Mouse (Mus musculus): ENCODE measurements at regions not wholly inside any gene's neighbourhood (a gene's known extent, or its start where the extent isn't known, plus 50 kb on each side); places are given as distances from the start of the nearest gene placed in this dataset.

DNA sequence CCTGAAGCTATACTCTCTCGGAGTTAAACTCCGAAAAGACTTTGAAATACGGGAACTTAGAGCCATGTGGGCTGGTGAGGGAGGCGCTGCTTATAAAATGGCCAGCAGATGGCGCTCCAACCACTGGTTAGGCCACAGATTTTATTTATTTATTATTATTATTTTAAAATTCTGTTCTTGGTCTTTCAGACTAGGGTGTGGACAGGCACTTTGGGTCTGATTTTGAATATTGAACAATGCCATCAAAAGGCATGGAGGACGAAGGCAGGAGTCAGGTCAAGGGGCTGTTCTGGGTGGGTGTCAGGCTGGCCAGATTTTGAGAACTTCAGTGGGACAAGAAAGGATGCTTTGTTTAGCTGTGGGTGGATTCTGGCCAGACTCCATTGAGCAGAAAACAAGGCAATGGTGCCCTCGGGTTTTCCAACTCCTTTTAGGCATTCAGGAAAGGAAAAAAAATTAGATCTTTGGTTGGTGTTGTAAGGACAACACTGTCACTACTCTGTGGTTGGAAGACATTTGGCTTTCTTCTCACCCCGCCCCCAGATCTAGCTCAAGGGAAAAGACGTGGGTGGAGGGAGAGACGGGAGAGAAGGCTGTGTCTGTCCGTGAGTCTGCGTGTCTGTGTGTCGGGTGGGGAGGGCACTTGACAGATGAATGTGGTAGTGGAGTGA, 319.5 kb downstream of the Med13l start:
- peak in 1 of 2 experiments; percentile 41 for DNase-seq (ENCODE audit: low spot score in 2 of 2)

DNA sequence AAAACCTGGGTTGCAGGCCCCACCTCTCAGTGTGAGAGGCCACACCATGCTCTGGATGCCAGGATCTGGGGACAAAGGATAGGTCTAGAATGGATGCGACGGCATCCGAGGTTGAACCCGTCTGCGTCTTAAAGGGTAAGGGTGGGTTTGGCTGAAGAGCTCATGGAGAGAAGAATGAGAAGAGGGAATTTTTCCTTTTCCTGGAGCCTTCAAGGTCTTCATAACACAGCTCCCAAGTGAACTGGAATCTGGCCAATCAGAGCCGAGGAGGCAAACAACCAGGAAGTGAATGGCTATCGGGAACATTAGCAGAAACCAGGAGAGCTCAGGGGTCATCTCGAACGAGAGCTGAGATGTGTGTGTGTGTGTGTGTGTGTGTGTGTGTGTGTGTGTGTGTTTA, 320.1 kb downstream of the Med13l start:
- DNase-seq (ENCODE audit: low spot score in 2 of 2): no peak

DNA sequence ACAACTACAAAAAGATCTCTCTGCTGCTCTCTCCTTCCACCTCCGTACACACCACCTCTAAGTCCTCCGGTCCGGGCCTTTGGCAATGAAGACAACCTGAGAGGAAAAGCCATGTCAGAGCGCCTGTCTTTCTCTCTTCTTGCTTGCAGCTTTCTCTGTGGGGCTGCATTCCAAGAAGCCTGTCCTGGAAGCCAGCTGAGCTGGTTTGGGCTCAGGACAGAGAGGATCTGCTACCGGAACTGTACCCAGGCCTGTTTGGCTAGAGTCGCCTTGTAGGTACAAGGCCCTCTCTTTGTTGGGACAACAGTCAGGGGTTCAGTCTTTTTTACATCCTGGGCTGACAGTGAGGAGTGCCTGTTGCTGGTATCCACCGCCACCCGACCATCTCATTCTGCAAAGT, 321.4 kb downstream of the Med13l start:
- DNase-seq (ENCODE audit: low spot score in 2 of 2): no peak

DNA sequence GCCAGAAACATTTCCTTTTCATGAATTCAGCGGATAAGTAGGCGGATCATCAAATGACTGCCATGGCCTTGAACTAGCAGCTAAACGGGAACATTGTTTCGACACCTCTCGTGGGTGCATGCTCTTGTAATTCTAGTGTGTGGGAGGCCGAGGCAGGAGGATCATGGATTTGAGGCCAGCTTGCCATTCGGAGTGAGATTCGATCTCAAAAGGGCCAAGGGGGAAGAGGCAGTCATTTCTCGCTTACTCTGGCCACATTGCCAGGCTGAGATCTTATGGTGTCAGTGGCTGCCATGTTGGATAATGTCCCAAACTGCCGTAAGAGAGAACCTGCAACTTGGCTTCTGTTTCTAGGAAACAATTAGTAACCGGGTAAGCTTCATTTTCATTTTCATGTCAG, 327.7 kb downstream of the Med13l start:
- DNase-seq (ENCODE audit: low spot score in 2 of 2): no peak

DNA sequence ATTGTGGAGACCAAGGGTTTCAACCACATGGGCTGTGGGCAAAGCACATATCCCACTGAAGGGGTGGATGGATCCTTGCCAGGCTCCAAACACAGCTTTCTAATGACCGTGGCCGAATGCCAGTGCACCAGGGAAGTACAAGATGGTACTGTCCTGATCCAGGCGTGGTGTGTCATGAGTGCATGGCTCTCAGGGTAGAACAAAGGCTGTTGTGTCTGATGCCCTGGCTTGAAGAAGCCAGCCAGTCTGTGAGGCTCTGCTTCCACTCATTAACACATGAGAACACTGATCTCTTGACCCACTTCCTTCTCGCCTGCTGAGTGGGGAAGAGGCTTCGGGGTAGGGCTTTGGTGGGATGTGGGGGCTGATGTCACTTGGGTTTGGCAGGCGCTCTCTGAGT, 330.7 kb downstream of the Med13l start:
- DNase-seq (ENCODE audit: low spot score in 2 of 2): no peak

DNA sequence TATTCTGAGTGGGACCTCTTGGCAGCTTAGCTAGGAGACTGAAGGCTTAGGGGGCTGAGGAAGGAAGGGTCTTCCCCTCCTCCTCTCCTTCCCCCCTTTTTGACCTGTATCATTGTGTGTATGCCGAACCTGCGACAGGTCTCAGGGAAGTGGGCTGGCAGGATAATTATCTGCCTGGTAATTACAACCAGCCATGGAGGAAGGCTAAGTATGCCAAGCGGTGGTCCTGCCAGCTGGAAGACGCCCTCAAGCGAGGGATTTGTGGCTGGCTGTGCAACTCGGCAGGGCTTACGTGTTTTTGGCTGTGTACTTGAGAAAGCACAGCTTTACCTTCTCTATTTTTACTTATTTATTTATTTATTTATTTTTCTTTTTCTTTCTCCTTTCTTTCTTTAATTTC, 347.7 kb downstream of the Med13l start:
- no peak for DNase-seq (ENCODE audit: low spot score in 2 of 2)

DNA sequence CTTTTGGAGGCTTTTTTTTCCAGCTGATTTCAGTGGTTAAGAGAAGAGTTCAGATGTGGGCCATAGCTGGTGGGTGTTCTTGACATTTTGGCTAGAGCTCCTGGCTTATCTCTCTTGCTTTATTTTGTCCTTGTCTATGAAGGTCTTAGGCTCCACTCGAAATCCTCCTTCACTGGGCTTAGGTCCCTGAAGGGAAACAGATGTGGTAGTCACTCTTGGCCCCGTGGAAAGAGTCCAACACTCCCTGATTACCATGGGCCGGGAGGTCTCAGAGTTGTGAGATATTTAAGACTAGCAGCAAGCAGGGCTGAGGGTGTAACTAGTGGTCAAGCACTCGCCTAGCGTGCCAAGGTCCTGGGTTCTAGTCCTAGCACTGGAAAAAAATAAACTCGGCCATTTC, 349.3 kb downstream of the Med13l start:
- no peak for DNase-seq (ENCODE audit: low spot score in 2 of 2)

DNA sequence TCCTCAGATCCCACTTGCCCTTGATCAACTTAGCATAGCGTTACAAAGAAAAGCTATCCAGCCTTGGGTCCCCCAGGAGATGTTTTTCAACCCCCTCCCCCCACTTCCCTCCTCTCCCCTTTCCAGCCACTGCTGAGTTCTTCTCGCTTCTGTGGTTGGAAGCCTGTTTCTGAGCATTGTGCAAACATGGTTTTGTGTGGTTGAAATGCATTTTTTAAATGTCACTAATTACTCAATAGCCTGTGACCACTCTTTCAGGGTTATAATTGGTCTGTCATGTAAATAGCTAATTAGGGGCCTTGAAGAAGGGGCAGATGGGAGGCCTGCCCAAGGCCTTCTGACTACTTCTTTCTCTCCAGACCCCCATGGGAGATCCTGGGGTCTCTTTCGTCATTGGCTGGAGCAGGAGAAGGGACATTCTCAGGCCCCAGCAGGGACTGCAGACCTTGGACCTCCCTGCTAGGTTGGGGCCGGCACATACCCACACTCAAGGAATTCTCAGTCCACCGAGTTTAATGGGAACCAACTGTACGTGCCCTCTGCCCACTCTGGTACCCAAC, 353.8 kb downstream of the Med13l start:
- no peak for DNase-seq (ENCODE audit: low spot score in 2 of 2)

DNA sequence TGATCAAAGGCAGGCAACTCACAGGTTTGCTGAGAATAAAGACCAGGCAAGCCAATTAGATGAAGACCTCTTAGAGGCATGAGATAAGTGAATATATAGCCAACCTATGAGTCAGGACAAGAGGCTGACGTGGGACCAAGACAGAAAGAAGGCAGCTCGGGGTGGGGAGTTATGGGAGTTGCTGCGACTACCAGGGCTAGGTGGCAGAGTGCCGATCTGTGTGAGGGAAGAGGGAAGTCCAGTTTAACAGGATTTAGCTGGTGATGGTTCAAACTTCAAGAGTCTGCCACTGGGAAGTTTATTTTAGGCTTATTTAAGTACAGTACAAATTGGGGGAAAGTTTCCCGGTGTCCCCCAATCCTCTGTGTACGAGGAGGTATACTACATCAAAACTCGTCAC, 362.9 kb downstream of the Med13l start:
- no peak for DNase-seq (ENCODE audit: low spot score in 2 of 2)

DNA sequence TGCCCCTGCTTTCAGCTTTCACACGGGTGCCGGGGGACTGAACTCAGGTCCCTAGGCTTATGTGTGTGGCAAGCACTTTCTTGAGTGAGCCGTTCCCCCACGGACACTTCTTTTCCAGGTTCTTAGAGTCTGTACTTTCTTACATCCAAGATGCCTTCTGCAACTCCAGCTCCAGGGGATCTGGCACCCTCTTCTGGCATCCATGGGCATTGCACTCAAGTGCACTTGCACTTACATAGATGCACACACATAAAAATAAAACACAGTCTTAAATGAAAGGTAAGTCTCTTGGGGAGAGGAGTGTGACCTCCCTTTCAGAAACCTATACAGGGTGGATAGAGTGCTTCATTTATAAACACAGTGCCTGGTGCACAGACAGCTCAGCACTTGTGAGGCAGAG, 368.6 kb downstream of the Med13l start:
- DNase-seq (ENCODE audit: low spot score in 2 of 2): no peak

DNA sequence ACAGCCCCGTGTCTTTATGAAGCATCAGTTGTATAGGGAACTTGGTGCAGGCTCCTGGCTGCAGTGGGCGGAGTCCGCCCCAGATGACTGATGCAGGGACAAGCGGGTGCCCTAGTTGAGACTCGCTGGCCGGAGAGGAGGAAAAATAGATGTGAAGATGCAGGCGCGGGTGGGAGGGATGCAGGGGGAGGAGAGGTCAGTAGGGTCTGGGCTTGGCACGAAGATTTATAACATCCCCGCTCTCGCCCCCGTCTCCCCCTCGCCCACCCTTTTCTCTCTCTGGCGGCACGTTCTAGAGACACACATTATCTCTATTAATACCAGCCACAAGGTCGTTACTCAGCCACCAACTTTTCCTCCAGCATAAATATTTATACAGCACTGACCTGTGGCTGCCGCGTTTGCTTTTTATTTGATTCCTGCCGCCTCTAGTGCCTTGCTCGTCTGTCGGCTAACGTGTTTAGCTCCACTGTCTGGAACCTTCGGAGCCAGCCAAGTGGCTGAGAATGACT, 369.6 kb downstream of the Med13l start:
- DNase-seq (ENCODE audit: low spot score in 2 of 2): no peak

DNA sequence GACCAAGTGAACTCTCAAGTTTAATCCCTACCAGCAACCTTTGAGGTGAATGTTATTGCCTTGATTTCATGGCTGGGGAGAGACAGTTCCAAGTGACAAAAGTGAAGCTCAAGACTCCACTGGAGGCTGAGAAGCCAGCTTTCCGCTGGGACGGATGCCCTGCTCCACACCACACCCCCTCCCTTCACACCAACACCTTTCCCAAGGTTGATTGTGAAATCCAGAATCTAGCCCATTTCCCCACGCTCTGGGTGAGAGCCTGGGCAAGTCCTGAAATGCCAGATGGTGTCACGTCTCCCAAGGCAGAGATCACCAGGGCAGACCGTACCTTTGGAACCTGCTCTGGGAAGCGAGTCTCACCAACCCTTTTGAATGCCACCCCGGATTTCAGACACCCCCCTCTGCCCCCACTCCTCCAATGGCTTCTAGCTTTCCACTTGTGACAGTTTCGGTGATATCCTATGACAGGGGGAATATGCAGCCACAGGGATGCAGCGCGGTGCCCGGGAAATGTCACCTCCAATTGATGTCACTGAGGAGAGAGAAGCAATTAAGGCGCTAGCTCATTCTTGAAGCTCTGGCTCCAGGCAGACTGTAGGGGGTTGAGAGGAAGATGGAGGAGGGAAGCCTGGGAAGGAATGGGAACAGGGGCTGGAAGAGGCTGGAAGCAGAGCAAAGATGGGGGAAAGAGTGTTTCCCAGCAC, 379.0 kb downstream of the Med13l start:
- no peak for DNase-seq (ENCODE audit: low spot score in 2 of 2)

DNA sequence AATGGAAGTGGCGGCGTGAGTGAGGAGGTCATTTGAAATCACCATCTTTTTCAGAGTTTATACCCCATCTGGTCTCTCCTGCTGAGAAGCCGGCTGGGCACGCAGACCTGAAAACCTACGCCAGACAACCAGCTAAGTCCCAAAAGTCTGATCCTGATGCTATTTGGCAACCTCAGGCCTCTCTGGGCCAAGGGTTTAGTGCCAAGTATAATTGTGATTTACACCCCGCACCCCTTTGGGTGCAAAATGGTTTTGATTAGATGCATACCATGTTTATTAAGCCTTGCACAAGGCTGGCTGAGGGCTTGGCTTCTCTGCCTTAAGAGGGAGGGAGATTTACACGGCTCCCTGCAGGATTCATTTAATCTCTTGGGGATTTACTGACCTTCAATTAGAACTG, 383.8 kb downstream of the Med13l start:
- DNase-seq (ENCODE audit: low spot score in 2 of 2): no peak

DNA sequence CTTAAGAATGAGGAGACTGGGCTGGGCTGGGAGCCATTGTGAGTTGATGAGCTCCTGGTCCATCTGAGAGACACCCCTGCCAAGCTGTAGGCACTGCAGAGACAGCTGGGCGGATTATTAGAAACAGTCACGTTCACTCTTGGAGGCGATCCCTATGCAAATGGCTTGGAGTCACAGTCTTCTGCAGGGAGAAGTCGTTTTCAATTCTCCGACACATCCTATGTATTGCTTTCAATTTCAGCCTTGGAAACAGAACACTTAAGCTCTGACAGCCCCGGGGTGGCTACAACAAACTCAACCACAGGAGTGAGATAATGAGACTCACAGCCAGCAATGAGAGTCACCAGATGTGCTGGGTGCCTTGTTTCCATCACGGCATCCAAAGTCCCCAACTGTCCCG, 385.6 kb downstream of the Med13l start:
- no peak for DNase-seq (ENCODE audit: low spot score in 2 of 2)

DNA sequence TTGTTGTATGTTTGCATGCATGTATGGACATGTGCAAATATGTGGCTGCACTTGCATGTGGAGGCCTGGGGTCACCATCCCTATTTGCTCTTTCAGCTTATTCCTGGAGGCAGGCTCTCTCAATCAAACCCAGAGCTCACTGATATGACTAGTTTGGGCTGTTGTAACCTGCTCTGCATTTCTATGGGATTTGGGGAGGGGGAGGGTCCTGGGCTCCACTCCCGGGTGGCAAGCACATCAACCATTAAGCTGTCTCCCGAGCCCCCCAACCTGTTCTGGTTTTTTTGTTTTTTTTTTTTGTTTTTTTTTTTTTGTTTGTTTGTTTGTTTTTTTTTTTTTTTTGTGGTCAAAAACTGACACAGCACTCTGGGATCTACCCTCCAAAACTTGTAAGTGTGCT, 386.5 kb downstream of the Med13l start:
- no peak for DNase-seq (ENCODE audit: low spot score in 2 of 2)

DNA sequence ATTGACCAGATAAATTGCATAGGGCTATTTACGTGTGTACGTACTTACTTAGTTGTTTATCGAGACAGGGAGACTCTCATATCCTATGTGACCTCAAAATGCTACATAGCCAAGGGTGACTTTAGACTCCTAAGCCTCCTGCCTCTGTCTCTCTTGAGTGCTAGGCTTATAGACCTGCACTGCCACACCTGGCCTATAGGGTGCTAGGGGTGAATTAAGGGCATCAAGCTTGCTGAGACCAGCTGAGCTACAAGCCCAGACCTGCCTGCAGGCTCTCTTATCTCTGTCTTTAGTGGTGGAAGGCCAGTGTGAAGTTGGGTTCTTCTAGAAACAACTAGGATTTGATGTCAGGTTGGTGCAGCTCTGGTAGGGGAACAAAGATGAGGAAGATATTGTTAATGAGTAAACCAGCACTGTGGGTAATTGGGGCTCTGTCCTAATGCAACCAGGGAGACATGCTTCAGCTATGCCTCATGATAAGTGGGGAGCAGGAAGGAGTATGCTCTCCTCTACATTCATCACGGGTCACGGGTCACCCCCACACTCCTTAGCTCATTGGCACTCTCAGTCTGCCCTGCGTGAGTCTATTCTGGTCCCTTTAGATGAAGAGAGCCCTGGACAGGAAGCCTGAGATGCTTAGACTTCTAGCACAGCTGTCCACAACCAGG, 387.8 kb downstream of the Med13l start:
- DNase-seq (ENCODE audit: low spot score in 2 of 2): no peak

DNA sequence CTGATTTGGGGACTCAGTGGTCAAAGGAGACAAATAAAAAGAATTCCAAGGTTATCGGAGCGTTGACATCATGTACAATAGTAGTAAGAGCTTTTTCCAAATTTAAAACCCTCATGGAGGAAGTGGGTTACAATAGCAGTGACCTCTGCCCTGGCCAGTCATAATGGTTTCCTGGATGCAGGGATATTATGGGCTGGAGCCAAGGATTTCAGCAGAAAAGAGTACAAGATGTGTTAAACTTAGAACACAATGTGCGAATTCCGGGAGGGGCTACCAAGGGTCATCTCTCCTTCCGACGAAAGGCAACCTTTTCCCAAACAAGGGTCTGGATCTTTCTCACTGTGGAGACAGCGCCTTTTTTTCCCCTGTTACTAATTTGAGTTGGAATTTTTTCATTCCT, 390.6 kb downstream of the Med13l start:
- DNase-seq (ENCODE audit: low spot score in 2 of 2): no peak

DNA sequence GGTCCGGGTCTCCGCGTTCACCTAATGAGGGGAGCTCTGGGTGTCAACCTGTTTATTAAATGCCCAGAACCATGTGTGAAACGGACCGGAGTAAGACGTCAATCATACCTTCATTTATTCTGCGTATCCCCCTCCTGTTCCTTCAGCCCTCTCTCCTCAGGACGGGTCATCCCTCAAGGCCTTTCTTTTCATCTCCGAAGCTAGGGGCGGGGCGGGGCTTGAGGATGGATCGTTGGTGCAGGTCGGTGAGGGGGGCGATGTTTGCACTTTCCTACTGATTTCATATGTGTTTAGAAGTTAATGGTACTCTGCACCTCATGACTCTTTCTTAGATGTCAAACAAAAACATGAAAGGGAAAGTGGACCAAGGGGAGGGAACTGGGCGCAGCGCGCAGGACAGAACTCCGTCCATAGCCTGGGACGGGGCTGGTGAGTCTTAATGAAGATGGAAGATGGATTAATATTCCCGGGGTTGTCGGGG, 400.1 kb downstream of the Med13l start:
- DNase-seq (ENCODE audit: low spot score in 2 of 2): no peak

DNA sequence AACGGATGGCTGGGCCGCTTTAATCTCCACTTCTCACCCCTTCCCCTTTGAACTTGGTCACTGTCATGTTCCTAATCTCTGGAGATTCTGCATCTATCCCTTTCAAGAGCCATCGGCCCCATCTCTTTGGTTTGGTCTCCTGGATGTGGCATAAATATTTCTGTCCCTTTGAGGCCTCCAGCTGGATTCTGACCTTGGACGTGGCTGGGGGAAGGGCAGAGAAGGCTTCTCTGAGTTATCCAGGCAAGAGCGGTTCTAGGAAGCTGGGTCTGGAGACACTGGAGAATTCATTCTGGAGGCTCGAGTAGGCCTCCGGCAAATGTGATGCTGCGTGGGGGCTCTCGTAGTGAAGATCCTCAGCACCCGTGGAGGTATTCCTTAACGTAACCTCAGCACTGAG, 400.6 kb downstream of the Med13l start:
- DNase-seq (ENCODE audit: low spot score in 2 of 2): no peak

DNA sequence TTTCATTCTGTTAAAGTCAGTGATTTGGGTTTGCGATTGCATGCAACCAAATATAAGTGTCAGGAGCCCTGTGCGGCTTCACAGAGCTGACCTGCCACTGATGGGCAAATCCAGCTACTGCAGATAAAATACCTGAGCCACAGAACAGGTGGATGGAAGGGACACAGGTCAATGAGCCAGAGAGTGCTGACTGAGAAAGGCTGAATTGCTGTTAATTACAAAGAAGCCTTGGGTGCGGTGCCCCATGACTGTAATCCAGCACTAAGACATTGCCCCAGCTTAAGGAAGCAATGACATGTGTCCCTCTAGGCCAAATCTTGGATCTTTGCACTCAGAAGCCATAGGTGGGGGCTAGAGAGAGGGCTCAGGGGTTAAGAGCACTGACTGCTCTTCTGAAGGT, 401.7 kb downstream of the Med13l start:
- DNase-seq (ENCODE audit: low spot score in 2 of 2): no peak

DNA sequence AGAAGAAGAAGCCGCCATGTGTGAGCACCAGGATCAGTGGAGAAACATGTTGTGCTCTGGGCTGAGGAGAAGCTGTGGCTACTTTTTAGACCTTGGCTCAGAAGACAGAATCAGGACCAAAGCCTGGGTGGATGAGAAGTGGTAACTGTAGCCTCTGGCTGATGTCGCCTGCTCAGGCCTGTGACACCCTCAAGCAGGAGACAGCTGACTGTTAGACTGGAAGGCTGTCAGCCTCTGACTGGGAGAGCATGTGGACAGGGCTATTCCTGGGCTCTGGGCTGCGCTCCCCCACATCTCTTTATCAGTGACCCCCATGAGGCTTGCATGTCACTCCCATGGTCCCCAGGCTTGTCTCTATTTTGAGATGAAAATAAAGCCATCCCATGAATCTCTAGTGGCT, 402.5 kb downstream of the Med13l start:
- no peak for DNase-seq (ENCODE audit: low spot score in 2 of 2)

DNA sequence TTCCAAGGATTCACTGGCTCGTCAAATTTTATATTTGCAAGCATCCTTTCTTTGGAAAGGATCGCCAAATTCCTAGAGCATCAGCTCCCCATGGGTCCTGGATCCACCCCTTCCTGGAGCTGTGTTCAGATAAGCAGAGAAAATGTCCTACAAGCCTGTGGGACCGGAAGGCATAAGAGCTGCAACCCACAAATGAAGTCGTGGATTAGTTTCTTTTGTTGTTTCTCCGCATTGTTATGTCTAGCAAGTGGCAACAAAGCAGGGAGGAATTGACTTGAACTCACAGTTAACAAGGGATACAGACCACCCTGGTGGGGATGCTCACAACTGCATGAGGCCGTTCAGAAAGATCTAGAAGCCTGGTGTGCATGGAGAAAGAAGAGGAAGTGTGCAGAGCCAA, 406.4 kb downstream of the Med13l start:
- no peak for DNase-seq (ENCODE audit: low spot score in 2 of 2)

DNA sequence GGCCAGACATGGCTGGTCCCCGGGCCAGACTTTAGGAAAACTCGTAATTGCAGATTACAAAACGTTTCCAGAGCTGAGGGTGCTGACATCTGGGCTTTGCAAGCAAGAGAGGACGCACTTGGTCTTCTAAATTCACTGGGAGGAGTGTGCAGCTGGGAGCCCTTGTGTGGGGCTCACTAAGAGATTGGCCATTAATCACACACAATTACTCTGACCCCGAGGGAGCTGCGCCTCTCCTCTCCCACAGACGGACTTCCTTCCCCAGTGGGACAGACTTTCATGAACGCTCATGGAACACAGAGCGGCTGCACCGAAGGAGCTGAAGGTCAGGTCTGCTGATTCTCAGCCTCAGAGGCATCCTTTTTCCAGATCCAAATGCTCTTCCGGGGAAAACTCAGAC, 407.2 kb downstream of the Med13l start:
- no peak for DNase-seq (ENCODE audit: low spot score in 2 of 2)
